Mouse (Mus musculus): ENCODE data around the gene Serpinb6b. TPM values are rescaled to one million over a fixed set of nuclear protein-coding genes. Genes with fewer than 3 reads are reported as not detected.
"Not testable (repeated sequence)": the region's sequence is repeated elsewhere in the genome, so short reads cannot be mapped to it uniquely, and the experiment has no call there.

Serpinb6b gene
- polyA plus RNA-seq (2015; fragmentation: Nextera tagmentation; extraction: Ambion mirVana) = 1.6 and 1.7 TPM in 2 replicates

- no peak within 1 kb of the TSS for H3K9ac ChIP-seq
- no peaks in the 10 kb centered on the region for H3K36me3 ChIP-seq (replicated peaks)
- no peaks in the 10 kb centered on the region for H3K4me1 ChIP-seq
- no peak within 1 kb of the TSS for H3K27ac ChIP-seq
- H3K9me3 ChIP-seq = no peaks in the 10 kb centered on the region
- H3K4me3 ChIP-seq = peak within 1 kb of the TSS; percentile 12; the same call in 1 of the 2 replicates
- no peaks in the 10 kb centered on the region for H3K27me3 ChIP-seq (replicated peaks)
- 43% methylated on average over 16 of the region's 16 CpGs for WGBS
- peak within 1 kb of the TSS; percentile 34 for H3K4me2 ChIP-seq
- ATAC-seq (replicated peaks) = peak; percentile 62; the same call in 1 of the 2 replicates
Measured at GRCm38 (mm10) chr13:32964989-32965811, at the start of gene Serpinb6b. Gene Serpinb6b (plus strand): TSS chr13:32965209.

- ATAC-seq (replicated peaks) = no peak
- H3K9me3 ChIP-seq = no peaks in the 10 kb centered on the region
- no peak overlapping the region for H3K4me2 ChIP-seq
- H3K4me3 ChIP-seq = no peak overlapping the region
- H3K27me3 ChIP-seq (replicated peaks) = no peaks in the 10 kb centered on the region
- no peak overlapping the region for H3K27ac ChIP-seq
- H3K36me3 ChIP-seq (replicated peaks) = no peaks in the 10 kb centered on the region
- H3K4me1 ChIP-seq = no peaks in the 10 kb centered on the region
- H3K9ac ChIP-seq = no peak overlapping the region
Measured at GRCm38 (mm10) chr13:32922622-32923021, 42.4 kb upstream of the Serpinb6b start.

- Histone ChIP-seq H3K27ac (no peak overlapping the region), H3K27me3 (replicated peaks) (no peaks in the 10 kb centered on the region), H3K9ac (no peak overlapping the region), H3K4me3 (no peak overlapping the region), H3K9me3 (no peaks in the 10 kb centered on the region), H3K4me1 (no peaks in the 10 kb centered on the region), H3K4me2 (no peak overlapping the region), H3K36me3 (replicated peaks) (no peaks in the 10 kb centered on the region)
- 63% methylated on average over 7 of the region's 7 CpGs for WGBS
- ATAC-seq (replicated peaks) = no peak
Measured at GRCm38 (mm10) chr13:32924578-32925360, 40.2 kb upstream of the Serpinb6b start.

GRCm38 (mm10) chr13:32926661-32927060 is 38.3 kb upstream of the Serpinb6b start:
- Histone ChIP-seq H3K4me2 (no peak overlapping the region), H3K27ac (no peak overlapping the region), H3K36me3 (replicated peaks) (no peaks in the 10 kb centered on the region), H3K4me3 (no peak overlapping the region), H3K27me3 (replicated peaks) (no peaks in the 10 kb centered on the region), H3K9ac (no peak overlapping the region), H3K9me3 (no peaks in the 10 kb centered on the region), H3K4me1 (no peaks in the 10 kb centered on the region)
- ATAC-seq (replicated peaks) = no peak
- 95% methylated on average over 2 of the region's 2 CpGs for WGBS

GRCm38 (mm10) chr13:32927241-32927640 is 37.8 kb upstream of the Serpinb6b start:
- ATAC-seq (replicated peaks) = no peak
- 55% methylated on average over 1 of the region's 1 CpGs for WGBS
- Histone ChIP-seq H3K4me2 (no peak overlapping the region), H3K4me1 (no peaks in the 10 kb centered on the region), H3K4me3 (no peak overlapping the region), H3K9me3 (no peaks in the 10 kb centered on the region), H3K27ac (no peak overlapping the region), H3K36me3 (replicated peaks) (no peaks in the 10 kb centered on the region), H3K9ac (no peak overlapping the region), H3K27me3 (replicated peaks) (no peaks in the 10 kb centered on the region)

GRCm38 (mm10) chr13:32929107-32929750 is 35.8 kb upstream of the Serpinb6b start:
- 69% methylated on average over 2 of the region's 2 CpGs for WGBS
- no peak for ATAC-seq (replicated peaks)
- H3K27me3 ChIP-seq (replicated peaks) = no peaks in the 10 kb centered on the region
- H3K4me3 ChIP-seq = no peak overlapping the region
- no peaks in the 10 kb centered on the region for H3K9me3 ChIP-seq
- H3K36me3 ChIP-seq (replicated peaks) = no peaks in the 10 kb centered on the region
- no peak overlapping the region for H3K4me2 ChIP-seq
- no peak overlapping the region for H3K27ac ChIP-seq
- H3K4me1 ChIP-seq = no peaks in the 10 kb centered on the region
- H3K9ac ChIP-seq = no peak overlapping the region

GRCm38 (mm10) chr13:32934706-32935381 is 30.2 kb upstream of the Serpinb6b start:
- ATAC-seq (replicated peaks) = no peak
- WGBS = 48% methylated on average over 1 of the region's 1 CpGs
- H3K27ac ChIP-seq = no peak overlapping the region
- no peak overlapping the region for H3K4me3 ChIP-seq
- H3K4me2 ChIP-seq = no peak overlapping the region
- no peak overlapping the region for H3K9ac ChIP-seq
- H3K9me3 ChIP-seq = no peaks in the 10 kb centered on the region
- no peaks in the 10 kb centered on the region for H3K4me1 ChIP-seq
- no peaks in the 10 kb centered on the region for H3K27me3 ChIP-seq (replicated peaks)
- H3K36me3 ChIP-seq (replicated peaks) = no peaks in the 10 kb centered on the region

GRCm38 (mm10) chr13:32938275-32938674 is 26.7 kb upstream of the Serpinb6b start:
- 86% methylated on average over 4 of the region's 4 CpGs for WGBS
- H3K9me3 ChIP-seq; H3K4me3 ChIP-seq; H3K36me3 ChIP-seq (replicated peaks); H3K27ac ChIP-seq; H3K27me3 ChIP-seq (replicated peaks); ATAC-seq (replicated peaks); H3K4me1 ChIP-seq; H3K4me2 ChIP-seq; H3K9ac ChIP-seq: not testable (repeated sequence)

- H3K4me3 ChIP-seq; H3K9me3 ChIP-seq; H3K4me1 ChIP-seq; H3K4me2 ChIP-seq; H3K36me3 ChIP-seq (replicated peaks); H3K27me3 ChIP-seq (replicated peaks); ATAC-seq (replicated peaks); H3K27ac ChIP-seq; H3K9ac ChIP-seq: not testable (repeated sequence)
- 86% methylated on average over 3 of the region's 3 CpGs for WGBS
Measured at GRCm38 (mm10) chr13:32939191-32939590, 25.8 kb upstream of the Serpinb6b start.

- H3K9me3 ChIP-seq = no peaks in the 10 kb centered on the region
- H3K9ac ChIP-seq = no peak overlapping the region
- WGBS = 74% methylated on average over 4 of the region's 4 CpGs
- H3K27ac ChIP-seq = no peak overlapping the region
- H3K27me3 ChIP-seq (replicated peaks) = no peaks in the 10 kb centered on the region
- H3K36me3 ChIP-seq (replicated peaks) = no peaks in the 10 kb centered on the region
- H3K4me2 ChIP-seq = no peak overlapping the region
- ATAC-seq (replicated peaks) = no peak
- no peaks in the 10 kb centered on the region for H3K4me1 ChIP-seq
- H3K4me3 ChIP-seq = no peak overlapping the region
Measured at GRCm38 (mm10) chr13:32956537-32956936, 8.5 kb upstream of the Serpinb6b start.

GRCm38 (mm10) chr13:32957917-32958316 is 7.1 kb upstream of the Serpinb6b start:
- no peak overlapping the region for H3K4me2 ChIP-seq
- H3K36me3 ChIP-seq (replicated peaks) = no peaks in the 10 kb centered on the region
- no peak overlapping the region for H3K27ac ChIP-seq
- no peak overlapping the region for H3K9ac ChIP-seq
- H3K4me1 ChIP-seq = no peaks in the 10 kb centered on the region
- no peak overlapping the region for H3K4me3 ChIP-seq
- no peaks in the 10 kb centered on the region for H3K27me3 ChIP-seq (replicated peaks)
- no peaks in the 10 kb centered on the region for H3K9me3 ChIP-seq
- WGBS = 85% methylated on average over 4 of the region's 4 CpGs
- no peak for ATAC-seq (replicated peaks)

- H3K4me2 ChIP-seq; H3K4me1 ChIP-seq; H3K9me3 ChIP-seq; ATAC-seq (replicated peaks); H3K4me3 ChIP-seq; H3K27me3 ChIP-seq (replicated peaks); H3K36me3 ChIP-seq (replicated peaks); H3K9ac ChIP-seq; H3K27ac ChIP-seq: not testable (repeated sequence)
- 90% methylated on average over 7 of the region's 7 CpGs for WGBS
Measured at GRCm38 (mm10) chr13:32958521-32958920, 6.5 kb upstream of the Serpinb6b start.
